Mouse (Mus musculus) MEL (cell line): ENCODE results near the gene Spen. TPM values are rescaled to one million over a fixed set of nuclear protein-coding genes. Genes with fewer than 3 reads are reported as not detected.

Experiments
- DNase-seq: peaks from one replicate; pipeline ENCODE4 v3.0.0; 2011; ENCODE audit warnings: low read depth, low spot score
- H3K27ac ChIP-seq: 2 replicates; pipeline ENCODE4 v1.5.1; 2012; ENCODE audit warnings: low read depth, mild to moderate bottlenecking, control low read depth, low read length, moderate library complexity; ENCODE audit not compliant: control insufficient read depth
- H3K27me3 ChIP-seq, 2 experiments: fragments of 150-350 bp in 1 of 2; sonication (generic) in 1 of 2; 2 replicates each; pipeline ENCODE4 v1.6.1; 2012; ENCODE audit warnings: low read length in 2 of 2, mild to moderate bottlenecking in 2 of 2, improper control_type of control experiment in 1 of 2, moderate library complexity in 1 of 2; ENCODE audit not compliant: insufficient read depth in 2 of 2, control insufficient read depth in 1 of 2
- H3K36me3 ChIP-seq, 2 experiments: 2 replicates each; pipeline ENCODE4 v1.6.1; 2012 to 2014; ENCODE audit warnings: low read length in 2 of 2, improper control_type of control experiment in 1 of 2, inconsistent platforms in 1 of 2, mild to moderate bottlenecking in 1 of 2; ENCODE audit not compliant: insufficient read depth in 2 of 2, control insufficient read depth in 1 of 2
- H3K4me1 ChIP-seq, 2 experiments: fragments of 150-350 bp in 1 of 2; sonication (generic) in 1 of 2; 2 replicates each; pipeline ENCODE4 v1.6.1; 2012; ENCODE audit warnings: low read length in 2 of 2, improper control_type of control experiment in 1 of 2, mild to moderate bottlenecking in 1 of 2; ENCODE audit not compliant: insufficient read depth in 2 of 2, control insufficient read depth in 1 of 2
- H3K4me3 ChIP-seq, 2 experiments: fragments of 150-350 bp in 1 of 2; sonication (generic) in 1 of 2; 2 replicates each; pipeline ENCODE4 v1.5.1; 2012; ENCODE audit warnings: low read depth in 2 of 2, low read length in 2 of 2, mild to moderate bottlenecking in 2 of 2, moderate library complexity in 2 of 2, control low read depth in 1 of 2, improper control_type of control experiment in 1 of 2; ENCODE audit not compliant: control insufficient read depth in 1 of 2, insufficient read depth in 1 of 2
- H3K79me2 ChIP-seq: 2 replicates; pipeline ENCODE4 v1.6.1; 2012; ENCODE audit warnings: mild to moderate bottlenecking, low read length, moderate library complexity; ENCODE audit not compliant: control insufficient read depth, poor library complexity, insufficient read depth
- H3K9ac ChIP-seq: 2 replicates; pipeline ENCODE4 v1.6.1; 2012; ENCODE audit warnings: low read depth, mild to moderate bottlenecking, control low read depth, low read length, moderate library complexity; ENCODE audit not compliant: control insufficient read depth, poor library complexity, severe bottlenecking
- H3K9me3 ChIP-seq: fragments of 150-350 bp; sonication (generic); replicated peaks from 2 replicates; pipeline ENCODE4 v1.6.1; 2012; ENCODE audit warnings: mild to moderate bottlenecking, low read length, improper control_type of control experiment, moderate library complexity; ENCODE audit not compliant: insufficient read depth
- CHD1 ChIP-seq: IDR thresholded peaks from 2 replicates; pipeline ENCODE4 v1.6.1; 2012; ENCODE audit warnings: low read depth, mild to moderate bottlenecking, inconsistent platforms, low read length, improper control_type of control experiment
- CHD2 ChIP-seq: IDR thresholded peaks from 2 replicates; pipeline ENCODE4 v1.6.1; 2011; ENCODE audit warnings: low read length, improper control_type of control experiment
- ELF1 ChIP-seq: IDR thresholded peaks from 2 replicates; pipeline ENCODE4 v1.6.1; 2014; ENCODE audit warnings: low read depth, mild to moderate bottlenecking, inconsistent platforms, low read length, improper control_type of control experiment, moderate library complexity
- EP300 ChIP-seq, 2 experiments: IDR thresholded peaks; 2 replicates each; pipeline ENCODE4 v1.6.1; 2011; ENCODE audit warnings: improper control_type of control experiment in 2 of 2, low read length in 2 of 2, low read depth in 1 of 2, mild to moderate bottlenecking in 1 of 2
- ETS1 ChIP-seq: IDR thresholded peaks from 2 replicates; pipeline ENCODE4 v1.6.1; 2012; ENCODE audit warnings: low read depth, mild to moderate bottlenecking, inconsistent platforms, low read length, improper control_type of control experiment, moderate library complexity
- GATA1 ChIP-seq: IDR thresholded peaks from 2 replicates; pipeline ENCODE4 v1.6.1; 2011; ENCODE audit warnings: low read depth, low read length, improper control_type of control experiment
- HCFC1 ChIP-seq: IDR thresholded peaks from 2 replicates; pipeline ENCODE4 v1.6.1; 2012; ENCODE audit warnings: low read depth, mild to moderate bottlenecking, inconsistent platforms, low read length, improper control_type of control experiment, moderate library complexity
- MAFK ChIP-seq: IDR thresholded peaks from 2 replicates; pipeline ENCODE4 v1.6.1; 2011; ENCODE audit warnings: low read depth, mild to moderate bottlenecking, low read length, improper control_type of control experiment, borderline replicate concordance
- MAZ ChIP-seq: IDR thresholded peaks from 2 replicates; pipeline ENCODE4 v1.6.1; 2012; ENCODE audit warnings: low read depth, mild to moderate bottlenecking, inconsistent platforms, low read length, improper control_type of control experiment
- MXI1 ChIP-seq: IDR thresholded peaks from 2 replicates; pipeline ENCODE4 v1.6.1; 2011; ENCODE audit warnings: mild to moderate bottlenecking, low read depth, low read length, improper control_type of control experiment
- MYC ChIP-seq: IDR thresholded peaks from 2 replicates; pipeline ENCODE4 v1.6.1; 2011; ENCODE audit warnings: low read depth, mild to moderate bottlenecking, low read length, improper control_type of control experiment, moderate library complexity
- POLR2A ChIP-seq, 2 experiments: IDR thresholded peaks; 2 replicates each; pipeline ENCODE4 v1.6.1; 2011 to 2012; ENCODE audit warnings: low read length in 2 of 2, mild to moderate bottlenecking in 2 of 2, control low read depth in 1 of 2, improper control_type of control experiment in 1 of 2, low read depth in 1 of 2, moderate library complexity in 1 of 2; ENCODE audit not compliant: control insufficient read depth in 1 of 2, insufficient read depth in 1 of 2, poor library complexity in 1 of 2
- POLR2AphosphoS5 ChIP-seq: IDR thresholded peaks from 2 replicates; pipeline ENCODE4 v1.6.1; 2012; ENCODE audit warnings: low read depth, borderline replicate concordance, mild to moderate bottlenecking, inconsistent platforms, low read length, moderate library complexity, mixed read lengths
- RCOR1 ChIP-seq: IDR thresholded peaks from 2 replicates; pipeline ENCODE4 v1.6.1; 2012; ENCODE audit warnings: low read depth, mild to moderate bottlenecking, inconsistent platforms, low read length, improper control_type of control experiment
- SIN3A ChIP-seq: IDR thresholded peaks from 2 replicates; pipeline ENCODE4 v1.6.1; 2012; ENCODE audit warnings: low read length, improper control_type of control experiment, inconsistent platforms
- SMC3 ChIP-seq: IDR thresholded peaks from 2 replicates; pipeline ENCODE4 v1.6.1; 2011; ENCODE audit warnings: low read depth, low read length, improper control_type of control experiment
- TBP ChIP-seq: IDR thresholded peaks from 2 replicates; pipeline ENCODE4 v1.8.0; 2011; ENCODE audit warnings: low read depth, low read length, improper control_type of control experiment
- TCF12 ChIP-seq: IDR thresholded peaks from 2 replicates; pipeline ENCODE4 v1.6.1; 2014; ENCODE audit warnings: low read depth, mild to moderate bottlenecking, inconsistent platforms, low read length, improper control_type of control experiment, moderate library complexity
- UBTF ChIP-seq: IDR thresholded peaks from 2 replicates; pipeline ENCODE4 v1.6.1; 2012; ENCODE audit warnings: low read depth, mild to moderate bottlenecking, inconsistent platforms, low read length, improper control_type of control experiment, moderate library complexity, borderline replicate concordance; ENCODE audit not compliant: insufficient read depth
- USF1 ChIP-seq: IDR thresholded peaks from 2 replicates; pipeline ENCODE4 v1.6.1; 2014; ENCODE audit warnings: low read depth, mild to moderate bottlenecking, inconsistent platforms, low read length, improper control_type of control experiment, moderate library complexity
- ZC3H11A ChIP-seq: IDR thresholded peaks from 2 replicates; pipeline ENCODE4 v1.6.1; 2012; ENCODE audit warnings: low read depth, mild to moderate bottlenecking, inconsistent platforms, low read length, improper control_type of control experiment
- ZKSCAN1 ChIP-seq: IDR thresholded peaks from 2 replicates; pipeline ENCODE4 v1.6.1; 2012; ENCODE audit warnings: low read depth, mild to moderate bottlenecking, inconsistent platforms, low read length, improper control_type of control experiment, moderate library complexity
- ZMIZ1 ChIP-seq: IDR thresholded peaks from 2 replicates; pipeline ENCODE4 v1.6.1; 2012; ENCODE audit warnings: low read depth, mild to moderate bottlenecking, inconsistent platforms, low read length, improper control_type of control experiment, moderate library complexity
- ZNF384 ChIP-seq: IDR thresholded peaks from 2 replicates; pipeline ENCODE4 v1.6.1; 2012; ENCODE audit warnings: low read depth, mild to moderate bottlenecking, inconsistent platforms, low read length, improper control_type of control experiment
- polyA plus RNA-seq, 2 experiments: library from polyadenylated mRNA; stranded (reverse) in 1 of 2; unstranded in 1 of 2; fragments of >175 nt in 1 of 2; fragments of >200 nt in 1 of 2; gene quantifications; 2 replicates each; pipeline versions ENCODE4 v1.2.1 to v1.2.4; 2012; ENCODE audit warnings: low replicate concordance in 2 of 2, low read depth in 1 of 2; ENCODE audit not compliant: insufficient read length in 2 of 2, insufficient read depth in 1 of 2, missing spikeins in 1 of 2
- total RNA-seq: library from RNA; depleted of rRNA; stranded (reverse); fragments of 300-350 nt; gene quantifications from 2 replicates; pipeline ENCODE4 v1.2.3, GENCODE M21; 2012

The Spen gene
- total and polyA plus RNA-seq, 3 experiments = 11.9 to 102 (median 46.9) TPM

GRCm38 (mm10) chr4:141552484-141552883, 14.1 kb upstream of the Spen start (continued):
- TF ChIP-seq GATA1 = no peak
- peak; percentile 48 for TF ChIP-seq ELF1
- TF ChIP-seq MAFK = no peak
- TF ChIP-seq CHD1 = no peak
- TF ChIP-seq CHD2 = no peak
- TF ChIP-seq POLR2A (IDR thresholded peaks at IDR 0.05; ENCODE audit: control insufficient read depth in 1 of 2, insufficient read depth in 1 of 2, low read depth in 1 of 2, low read length in 2 of 2, poor library complexity in 1 of 2) = peak; percentile 34 to 84; a peak in 2 of 4 replicates
- 0 out of 2 replicates have a peak, but pooled peaks have one; percentile 22 for TF ChIP-seq RCOR1
- TF ChIP-seq POLR2AphosphoS5 = no peak
- peak; percentile 45; the same call in 1 of the 2 replicates for TF ChIP-seq SIN3A
- TF ChIP-seq UBTF = no peak
- no peak for TF ChIP-seq USF1
- TF ChIP-seq ZC3H11A = no peak
- 0 out of 2 replicates have a peak, but pooled peaks have one; percentile 20 for TF ChIP-seq MAZ
- no peak for TF ChIP-seq ZNF384
- TF ChIP-seq TCF12 = peak; percentile 41; the same call in 1 of the 2 replicates
- peak in 1 of 2 experiments; percentile 24; a peak in 1 of 4 replicates for TF ChIP-seq EP300 (IDR thresholded peaks at IDR 0.05; ENCODE audit: low read depth in 1 of 2, low read length in 2 of 2)
- 0 out of 2 replicates have a peak, but pooled peaks have one; percentile 30 for TF ChIP-seq MYC
- TF ChIP-seq ZKSCAN1 = no peak
- no peak for TF ChIP-seq SMC3
- peak; percentile 87 for TF ChIP-seq ZMIZ1

GRCm38 (mm10) chr4:141547299-141547698, 8.9 kb upstream of the Spen start:
- Histone ChIP-seq H3K27me3 (no peaks in the 10 kb centered on the region), H3K79me2 (peaks cover 14% of the 10 kb centered on the region), H3K36me3 (peaks cover 0 to 16% of the 10 kb centered on the region in 2 experiments; a peak in 2 of 4 replicates), H3K9me3 (no peaks in the 10 kb centered on the region), H3K9ac (peak overlapping the region; percentile 100), H3K27ac (peak overlapping the region; percentile 94), H3K4me3 (peak overlapping the region; percentile 69 to 95), H3K4me1 (peaks cover 3 to 16% of the 10 kb centered on the region in 2 experiments)
- peak; percentile 73 for DNase-seq
- 0 out of 2 replicates have a peak, but pooled peaks have one; percentile 17 for TF ChIP-seq HCFC1
- TF ChIP-seq MXI1 = no peak
- peak; percentile 37; the same call in 1 of the 2 replicates for TF ChIP-seq ETS1
- TF ChIP-seq ZNF384 = 0 out of 2 replicates have a peak, but pooled peaks have one; percentile 10
- TF ChIP-seq SIN3A = peak; percentile 68
- no peak for TF ChIP-seq EP300 (IDR thresholded peaks at IDR 0.05; ENCODE audit: low read depth in 1 of 2, low read length in 2 of 2)
- peak; percentile 94; the same call in 1 of the 2 replicates for TF ChIP-seq CHD1
- peak; percentile 34; the same call in 1 of the 2 replicates for TF ChIP-seq TBP
